Mouse (Mus musculus): ENCODE data around the gene Ccdc188. TPM values are rescaled to one million over a fixed set of nuclear protein-coding genes. Genes with fewer than 3 reads are reported as not detected.

The Ccdc188 gene
- polyA plus RNA-seq, 1 experiment from 2014 or later: not detected

GRCm38 (mm10) chr16:18210701-18211416 lies 6.8 kb upstream of the Ccdc188 start:
- H3K9me3 ChIP-seq (ENCODE audit: control insufficient read depth, low read length): no peaks in the 10 kb centered on the region
- H3K27ac ChIP-seq (ENCODE audit: low read depth): no peak overlapping the region
- H3K27me3 ChIP-seq (replicated peaks; ENCODE audit: control insufficient read depth, insufficient read depth, low read length): no peaks in the 10 kb centered on the region
- no peak overlapping the region for H3K4me2 ChIP-seq (ENCODE audit: low read length)
- no peak overlapping the region for H3K9ac ChIP-seq (ENCODE audit: low read length)
- DNase-seq (ENCODE audit: low spot score): peak; percentile 83
- ATAC-seq (replicated peaks; ENCODE audit: low FRiP score, low TSS enrichment, low read depth): peak; percentile 36; the same call in 1 of the 2 replicates
- H3K36me3 ChIP-seq (ENCODE audit: control insufficient read depth, insufficient read depth, low read length): no peaks in the 10 kb centered on the region
- H3K4me3 ChIP-seq (ENCODE audit: low read depth, low read length): no peak overlapping the region
- 0 out of 2 replicates have a peak, but pooled peaks cover 4% of the 10 kb centered on the region for H3K4me1 ChIP-seq (replicated peaks; ENCODE audit: control insufficient read depth, insufficient read depth, low read length)
- 23% methylated on average over 8 of the region's 8 CpGs for WGBS

GRCm38 (mm10) chr16:18211417-18212171 lies 6.1 kb upstream of the Ccdc188 start:
- Histone ChIP-seq H3K4me2 (ENCODE audit: low read length) (no peak overlapping the region), H3K9ac (ENCODE audit: low read length) (no peak overlapping the region), H3K9me3 (ENCODE audit: control insufficient read depth, low read length) (no peaks in the 10 kb centered on the region), H3K27ac (ENCODE audit: low read depth) (no peak overlapping the region), H3K36me3 (ENCODE audit: control insufficient read depth, insufficient read depth, low read length) (no peaks in the 10 kb centered on the region), H3K27me3 (replicated peaks; ENCODE audit: control insufficient read depth, insufficient read depth, low read length) (no peaks in the 10 kb centered on the region), H3K4me3 (ENCODE audit: low read depth, low read length) (no peak overlapping the region), H3K4me1 (replicated peaks; ENCODE audit: control insufficient read depth, insufficient read depth, low read length) (0 out of 2 replicates have a peak, but pooled peaks cover 4% of the 10 kb centered on the region)
- DNase-seq (ENCODE audit: low spot score): peak; percentile 97
- 43% methylated on average over 10 of the region's 10 CpGs for WGBS
- peak; percentile 53 for ATAC-seq (replicated peaks; ENCODE audit: low FRiP score, low TSS enrichment, low read depth)

DNA sequence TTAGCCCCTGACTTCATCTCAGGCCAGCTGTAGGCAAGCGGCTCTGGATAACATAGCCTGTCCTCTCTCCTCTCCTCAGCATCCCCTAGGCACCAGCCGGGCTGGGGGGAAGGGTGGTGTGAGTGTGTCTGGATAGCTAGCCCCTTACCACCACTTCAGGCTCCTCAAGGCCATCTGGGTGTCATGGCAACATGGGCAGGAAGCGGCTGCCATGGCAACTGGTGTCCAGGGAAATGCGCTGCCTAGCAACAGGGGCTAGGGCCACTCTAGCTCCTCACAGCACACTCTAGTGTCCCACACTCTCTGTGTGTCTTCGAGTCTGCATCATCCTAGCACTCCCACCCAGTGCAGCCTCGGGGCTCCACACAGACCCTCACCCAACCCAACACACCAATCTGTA lies 4.0 kb upstream of the Ccdc188 start:
- Histone ChIP-seq H3K9me3 (ENCODE audit: control insufficient read depth, low read length) (no peaks in the 10 kb centered on the region), H3K4me1 (replicated peaks; ENCODE audit: control insufficient read depth, insufficient read depth, low read length) (0 out of 2 replicates have a peak, but pooled peaks cover 4% of the 10 kb centered on the region), H3K27ac (ENCODE audit: low read depth) (no peak overlapping the region), H3K9ac (ENCODE audit: low read length) (no peak overlapping the region), H3K4me2 (ENCODE audit: low read length) (no peak overlapping the region), H3K4me3 (ENCODE audit: low read depth, low read length) (no peak overlapping the region), H3K27me3 (replicated peaks; ENCODE audit: control insufficient read depth, insufficient read depth, low read length) (no peaks in the 10 kb centered on the region), H3K36me3 (ENCODE audit: control insufficient read depth, insufficient read depth, low read length) (no peaks in the 10 kb centered on the region)
- DNase-seq (ENCODE audit: low spot score): no peak
- WGBS: 40% methylated on average over 6 of the region's 6 CpGs
- peak; percentile 11 for ATAC-seq (replicated peaks; ENCODE audit: low FRiP score, low TSS enrichment, low read depth)

- DNase-seq (ENCODE audit: low spot score) (no peak), ATAC-seq (replicated peaks; ENCODE audit: low FRiP score, low TSS enrichment, low read depth) (no peak)
- no peak overlapping the region for H3K4me3 ChIP-seq (ENCODE audit: low read depth, low read length)
- WGBS: 74% methylated on average over 7 of the region's 7 CpGs
- no peak overlapping the region for H3K9ac ChIP-seq (ENCODE audit: low read length)
- H3K4me2 ChIP-seq (ENCODE audit: low read length): no peak overlapping the region
- peaks cover 7% of the 10 kb centered on the region for H3K4me1 ChIP-seq (replicated peaks; ENCODE audit: control insufficient read depth, insufficient read depth, low read length)
- H3K27ac ChIP-seq (ENCODE audit: low read depth): no peak overlapping the region
- H3K9me3 ChIP-seq (ENCODE audit: control insufficient read depth, low read length): no peaks in the 10 kb centered on the region
- H3K36me3 ChIP-seq (ENCODE audit: control insufficient read depth, insufficient read depth, low read length): no peaks in the 10 kb centered on the region
- H3K27me3 ChIP-seq (replicated peaks; ENCODE audit: control insufficient read depth, insufficient read depth, low read length): no peaks in the 10 kb centered on the region
Measured at GRCm38 (mm10) chr16:18214858-18215257, 2.8 kb upstream of the Ccdc188 start.

DNA sequence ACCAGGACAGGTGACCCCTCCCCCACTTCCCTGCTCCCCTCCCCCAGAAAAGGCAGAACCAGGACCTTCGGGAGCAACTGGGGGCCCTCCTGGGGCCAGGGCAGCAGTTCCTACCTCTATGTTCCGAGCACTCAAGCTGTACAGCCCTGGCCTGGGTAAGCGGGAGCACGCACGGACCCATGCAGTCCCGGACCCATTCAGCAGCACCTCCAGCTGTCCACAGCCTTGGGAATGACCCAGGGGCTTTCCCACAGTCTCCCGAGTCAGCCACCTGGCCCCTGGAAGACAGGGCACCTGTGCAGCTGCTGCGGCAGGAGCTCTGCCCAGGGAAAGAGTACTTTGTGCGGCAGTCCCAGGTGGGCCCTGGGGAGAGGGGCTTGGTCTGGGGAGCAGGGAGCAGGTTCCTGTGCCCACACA lies 909 bp downstream of the Ccdc188 start:
- H3K27ac ChIP-seq (ENCODE audit: low read depth): no peak overlapping the region
- WGBS: 71% methylated on average over 9 of the region's 9 CpGs
- ATAC-seq (replicated peaks; ENCODE audit: low FRiP score, low TSS enrichment, low read depth) (no peak), DNase-seq (ENCODE audit: low spot score) (no peak)
- H3K4me2 ChIP-seq (ENCODE audit: low read length): no peak overlapping the region
- H3K9me3 ChIP-seq (ENCODE audit: control insufficient read depth, low read length): no peaks in the 10 kb centered on the region
- H3K4me1 ChIP-seq (replicated peaks; ENCODE audit: control insufficient read depth, insufficient read depth, low read length): peaks cover 10% of the 10 kb centered on the region
- no peak overlapping the region for H3K9ac ChIP-seq (ENCODE audit: low read length)
- no peak overlapping the region for H3K4me3 ChIP-seq (ENCODE audit: low read depth, low read length)
- no peaks in the 10 kb centered on the region for H3K27me3 ChIP-seq (replicated peaks; ENCODE audit: control insufficient read depth, insufficient read depth, low read length)
- peaks cover 16% of the 10 kb centered on the region; the same call in 1 of the 2 replicates for H3K36me3 ChIP-seq (ENCODE audit: control insufficient read depth, insufficient read depth, low read length)

DNA sequence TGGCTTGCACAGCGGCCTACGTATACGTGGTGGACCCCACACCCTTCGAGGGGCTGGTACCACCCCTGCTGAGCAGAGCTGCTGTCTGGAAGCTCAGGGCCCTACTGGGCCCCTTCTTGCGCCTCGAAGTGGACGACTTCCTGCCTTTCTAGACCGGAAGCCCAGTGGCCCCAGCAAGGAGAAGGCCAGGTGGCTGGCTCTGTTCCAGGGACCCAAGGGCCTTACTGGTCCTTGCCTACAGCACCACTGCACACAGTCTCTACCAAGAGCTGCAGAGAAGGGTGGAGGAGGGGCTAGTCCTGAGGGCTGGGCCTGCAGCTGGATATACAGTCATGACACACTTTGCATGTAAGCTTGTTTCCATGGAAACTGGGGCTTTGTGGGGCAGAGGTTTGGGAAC lies 2.3 kb downstream of the Ccdc188 start:
- no peaks in the 10 kb centered on the region for H3K9me3 ChIP-seq (ENCODE audit: control insufficient read depth, low read length)
- DNase-seq (ENCODE audit: low spot score) (peak; percentile 68), ATAC-seq (replicated peaks; ENCODE audit: low FRiP score, low TSS enrichment, low read depth) (peak; percentile 58)
- peaks cover 30% of the 10 kb centered on the region for H3K36me3 ChIP-seq (ENCODE audit: control insufficient read depth, insufficient read depth, low read length)
- no peaks in the 10 kb centered on the region for H3K27me3 ChIP-seq (replicated peaks; ENCODE audit: control insufficient read depth, insufficient read depth, low read length)
- H3K4me3 ChIP-seq (ENCODE audit: low read depth, low read length): no peak overlapping the region
- peaks cover 10% of the 10 kb centered on the region for H3K4me1 ChIP-seq (replicated peaks; ENCODE audit: control insufficient read depth, insufficient read depth, low read length)
- H3K27ac ChIP-seq (ENCODE audit: low read depth): peak overlapping the region; percentile 51
- H3K4me2 ChIP-seq (ENCODE audit: low read length): no peak overlapping the region
- no peak overlapping the region for H3K9ac ChIP-seq (ENCODE audit: low read length)
- 36% methylated on average over 8 of the region's 8 CpGs for WGBS

- H3K36me3 ChIP-seq (ENCODE audit: control insufficient read depth, insufficient read depth, low read length): peaks cover 40% of the 10 kb centered on the region
- H3K27me3 ChIP-seq (replicated peaks; ENCODE audit: control insufficient read depth, insufficient read depth, low read length): no peaks in the 10 kb centered on the region
- ATAC-seq (replicated peaks; ENCODE audit: low FRiP score, low TSS enrichment, low read depth): no peak; the same call in 1 of the 2 replicates
- H3K4me3 ChIP-seq (ENCODE audit: low read depth, low read length): no peak overlapping the region
- H3K9ac ChIP-seq (ENCODE audit: low read length): no peak overlapping the region
- DNase-seq (ENCODE audit: low spot score): no peak
- H3K4me2 ChIP-seq (ENCODE audit: low read length): no peak overlapping the region
- WGBS: 92% methylated on average over 6 of the region's 6 CpGs
- H3K27ac ChIP-seq (ENCODE audit: low read depth): no peak overlapping the region
- H3K4me1 ChIP-seq (replicated peaks; ENCODE audit: control insufficient read depth, insufficient read depth, low read length): peaks cover 10% of the 10 kb centered on the region
- H3K9me3 ChIP-seq (ENCODE audit: control insufficient read depth, low read length): no peaks in the 10 kb centered on the region
Measured at GRCm38 (mm10) chr16:18220856-18221542, 3.3 kb downstream of the Ccdc188 start.

DNA sequence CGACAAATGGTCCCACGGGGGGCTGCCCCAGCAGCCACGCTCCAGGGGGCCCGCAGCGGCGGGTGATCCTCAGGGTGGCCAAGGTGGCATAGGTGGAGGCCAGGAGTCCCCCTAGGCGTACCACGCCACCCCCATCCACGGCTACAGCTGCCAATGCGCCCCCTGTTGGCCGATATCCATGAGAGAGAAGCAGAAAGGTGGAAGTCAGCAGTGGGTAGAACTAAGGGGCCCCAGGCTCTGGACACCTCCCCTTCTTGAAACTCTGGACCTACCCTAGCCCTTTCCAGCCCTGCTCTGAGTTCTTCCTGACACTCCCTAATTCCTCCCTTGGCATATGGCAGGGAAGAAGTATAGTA lies 3.8 kb downstream of the Ccdc188 start:
- no peak for DNase-seq (ENCODE audit: low spot score)
- Histone ChIP-seq H3K27me3 (replicated peaks; ENCODE audit: control insufficient read depth, insufficient read depth, low read length) (no peaks in the 10 kb centered on the region), H3K9ac (ENCODE audit: low read length) (no peak overlapping the region), H3K9me3 (ENCODE audit: control insufficient read depth, low read length) (no peaks in the 10 kb centered on the region), H3K27ac (ENCODE audit: low read depth) (no peak overlapping the region), H3K36me3 (ENCODE audit: control insufficient read depth, insufficient read depth, low read length) (peaks cover 45% of the 10 kb centered on the region), H3K4me1 (replicated peaks; ENCODE audit: control insufficient read depth, insufficient read depth, low read length) (peaks cover 10% of the 10 kb centered on the region), H3K4me3 (ENCODE audit: low read depth, low read length) (no peak overlapping the region), H3K4me2 (ENCODE audit: low read length) (no peak overlapping the region)
- 73% methylated on average over 11 of the region's 11 CpGs for WGBS
- no peak for ATAC-seq (replicated peaks; ENCODE audit: low FRiP score, low TSS enrichment, low read depth)
